Mouse (Mus musculus) kidney, embryonic 16.5 days (tissue): ENCODE results near the gene Ccng2. TPM values are rescaled to one million over a fixed set of nuclear protein-coding genes. Genes with fewer than 3 reads are reported as not detected.

Source experiments
- ATAC-seq: fragments of 200-750 bp; cut with Nextera tagmentation; 2 replicates; pipeline ENCODE4 v1.8.0; 2017; ENCODE audit warnings: moderate TSS enrichment; ENCODE audit not compliant: low FRiP score, low TSS enrichment
- H3K27ac ChIP-seq: fragments of 300-500 bp; sonication (generic); 2 replicates; pipeline ENCODE4 v1.5.1; 2014; ENCODE audit warnings: low read length
- H3K27me3 ChIP-seq: fragments of 300-500 bp; sonication (generic); 2 replicates; pipeline ENCODE4 v1.6.1; 2014; ENCODE audit warnings: low read length, control low read depth, mixed read lengths; ENCODE audit not compliant: insufficient read depth
- H3K36me3 ChIP-seq: fragments of 300-500 bp; sonication (generic); 2 replicates; pipeline ENCODE4 v1.6.1; 2014; ENCODE audit warnings: low read length, control low read depth, mixed read lengths; ENCODE audit not compliant: insufficient read depth
- H3K4me1 ChIP-seq: fragments of 300-500 bp; sonication (generic); 2 replicates; pipeline ENCODE4 v1.6.1; 2014; ENCODE audit warnings: low read length, control low read depth, mixed read lengths; ENCODE audit not compliant: insufficient read depth
- H3K4me2 ChIP-seq: fragments of 300-500 bp; sonication (generic); replicated peaks from 2 replicates; pipeline ENCODE4 v1.6.1; 2014; ENCODE audit warnings: low read depth, low read length
- H3K4me3 ChIP-seq: fragments of 300-500 bp; sonication (generic); 2 replicates; pipeline ENCODE4 v1.5.1; 2014; ENCODE audit warnings: mild to moderate bottlenecking, low read length
- H3K9ac ChIP-seq: fragments of 300-500 bp; sonication (generic); replicated peaks from 2 replicates; pipeline ENCODE4 v1.6.1; 2014; ENCODE audit warnings: low read length
- H3K9me3 ChIP-seq: fragments of 300-500 bp; sonication (generic); 2 replicates; pipeline ENCODE4 v1.6.1; 2016; ENCODE audit warnings: low read length, control low read depth
- WGBS: fragments of 180-500 bp; shearing (Covaris S2); extraction: QIAGEN DNeasy Blood & Tissue Kit; methylation state at CpG from one replicate; pipeline ENCODE4 v1.1.7; 2014; 5-methylcytosine and 5-hydroxymethylcytosine counted together
- polyA plus RNA-seq: library from polyadenylated mRNA; unstranded; fragments of >200 nt; fragmentation: Nextera tagmentation; extraction: Ambion mirVana; gene quantifications from 2 replicates; pipeline ENCODE4 v1.2.1, GENCODE M21; 2015

The Ccng2 gene
- polyA plus RNA-seq, 1 experiment from 2014 or later = 67.4 TPM

DNA sequence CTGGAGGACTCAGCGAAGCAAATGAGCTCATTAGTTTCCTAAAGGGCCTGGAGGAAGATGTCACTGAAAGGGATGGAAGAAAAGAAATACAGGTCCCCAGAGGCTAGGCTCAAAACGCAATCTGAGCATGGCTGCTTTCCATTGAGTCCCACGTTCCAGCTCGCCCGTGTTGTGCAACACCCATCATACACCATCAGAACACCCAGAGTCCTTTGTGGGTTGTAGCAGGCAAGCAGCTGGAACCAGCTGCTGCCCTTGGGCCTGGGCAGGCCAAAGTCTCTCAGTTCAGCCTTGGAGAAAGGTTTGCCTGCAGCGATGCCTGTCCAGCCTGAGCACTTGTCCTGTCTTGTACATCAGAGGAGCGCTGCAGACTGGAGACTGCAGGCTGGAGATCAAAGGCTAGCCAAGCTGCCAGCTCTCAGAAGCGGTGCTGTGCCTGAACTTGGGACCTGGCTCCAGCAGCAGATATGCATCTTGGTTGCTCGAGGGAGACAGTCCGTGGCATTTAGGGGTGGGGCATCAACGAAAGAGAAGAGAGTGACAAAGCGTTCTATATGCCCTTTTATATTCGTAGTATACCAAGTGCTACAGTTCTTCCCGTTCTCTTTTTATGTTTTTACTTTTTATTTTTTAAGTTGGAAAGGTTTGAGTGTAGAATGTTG lies 15.5 kb downstream of the Ccng2 start:
- no peak overlapping the region for H3K4me3 ChIP-seq
- no peak overlapping the region for H3K27ac ChIP-seq
- peak; percentile 61; the same call in 1 of the 2 replicates for ATAC-seq
- H3K9ac ChIP-seq = no peak overlapping the region
- H3K36me3 ChIP-seq = peaks cover 8% of the 10 kb centered on the region
- H3K4me1 ChIP-seq = no peaks in the 10 kb centered on the region
- H3K4me2 ChIP-seq = no peak overlapping the region
- no peaks in the 10 kb centered on the region for H3K9me3 ChIP-seq
- H3K27me3 ChIP-seq = no peaks in the 10 kb centered on the region
- WGBS = 64% methylated on average over 14 of the region's 14 CpGs

DNA sequence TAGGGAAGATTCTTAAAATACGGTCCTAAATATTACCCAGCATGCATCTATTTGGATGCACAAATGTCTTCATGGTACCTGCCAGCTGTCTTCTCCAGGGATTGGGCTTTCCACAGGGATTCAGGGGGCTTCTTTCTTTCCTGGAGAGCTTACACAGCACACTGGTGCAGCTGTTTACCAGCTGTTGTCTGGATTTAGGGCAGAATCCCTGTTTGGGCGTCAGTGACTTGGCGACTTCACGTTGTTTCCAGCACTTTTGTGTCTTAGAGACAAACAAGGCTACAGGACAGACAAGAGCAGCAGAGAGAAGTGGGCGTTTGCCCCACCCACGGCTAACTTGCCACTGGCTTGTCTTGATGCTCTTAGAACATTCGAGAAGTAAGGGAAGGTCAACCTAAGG lies 16.1 kb downstream of the Ccng2 start:
- Histone ChIP-seq H3K4me3 (no peak overlapping the region), H3K4me1 (no peaks in the 10 kb centered on the region), H3K36me3 (peaks cover 3% of the 10 kb centered on the region; the same call in 1 of the 2 replicates), H3K27me3 (no peaks in the 10 kb centered on the region), H3K4me2 (no peak overlapping the region), H3K27ac (no peak overlapping the region), H3K9me3 (no peaks in the 10 kb centered on the region), H3K9ac (no peak overlapping the region)
- no peak for ATAC-seq
- 75% methylated on average over 7 of the region's 7 CpGs for WGBS

DNA sequence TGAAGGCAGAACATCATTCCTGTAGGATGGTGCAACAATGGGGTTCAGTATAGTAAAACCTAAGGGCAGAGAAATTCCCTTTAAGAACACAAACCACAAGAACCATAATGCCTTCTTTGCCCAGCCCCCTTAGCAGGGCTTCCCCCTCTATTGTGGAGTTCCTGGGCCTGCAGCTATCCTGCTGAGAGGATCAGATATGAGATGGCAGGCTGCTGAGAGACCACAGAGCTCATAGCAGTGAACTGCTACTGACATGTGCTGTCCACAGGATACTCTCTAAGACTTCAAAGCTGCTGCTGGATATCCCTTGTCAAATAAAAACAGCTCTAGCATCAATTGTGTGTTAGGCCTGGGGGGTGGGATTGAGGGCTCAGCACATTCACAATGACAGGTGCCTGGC lies 21.5 kb downstream of the Ccng2 start:
- H3K36me3 ChIP-seq = no peaks in the 10 kb centered on the region
- no peak overlapping the region for H3K9ac ChIP-seq
- ATAC-seq = no peak
- peaks cover 9% of the 10 kb centered on the region for H3K9me3 ChIP-seq
- H3K4me2 ChIP-seq = no peak overlapping the region
- no peak overlapping the region for H3K27ac ChIP-seq
- H3K4me3 ChIP-seq = no peak overlapping the region
- H3K4me1 ChIP-seq = no peaks in the 10 kb centered on the region
- H3K27me3 ChIP-seq = no peaks in the 10 kb centered on the region

DNA sequence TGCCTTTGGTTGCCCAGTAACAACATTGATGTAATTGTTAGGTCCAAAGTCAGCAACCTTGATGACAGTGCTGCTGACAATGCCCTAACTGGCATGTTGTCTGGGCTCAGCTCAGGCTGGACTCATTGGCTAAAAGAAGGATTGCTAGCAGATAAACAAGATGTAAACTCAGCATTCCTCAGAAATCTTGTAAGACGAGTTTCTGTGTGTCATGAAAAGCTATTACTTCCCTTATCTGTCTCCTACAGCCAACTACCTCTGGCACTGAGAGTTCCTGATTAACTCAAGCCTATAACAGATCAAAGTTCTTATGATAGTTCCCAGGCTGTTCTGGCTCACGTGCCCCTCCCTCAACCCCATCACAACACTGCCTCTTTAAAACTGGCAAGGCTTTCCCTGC lies 23.2 kb downstream of the Ccng2 start:
- no peak overlapping the region for H3K4me2 ChIP-seq
- H3K27me3 ChIP-seq = no peaks in the 10 kb centered on the region
- ATAC-seq = no peak
- peaks cover 9% of the 10 kb centered on the region for H3K9me3 ChIP-seq
- no peak overlapping the region for H3K9ac ChIP-seq
- H3K4me3 ChIP-seq = no peak overlapping the region
- no peak overlapping the region for H3K27ac ChIP-seq
- no peaks in the 10 kb centered on the region for H3K36me3 ChIP-seq
- WGBS = 36% methylated on average over 2 of the region's 2 CpGs
- no peaks in the 10 kb centered on the region for H3K4me1 ChIP-seq

DNA sequence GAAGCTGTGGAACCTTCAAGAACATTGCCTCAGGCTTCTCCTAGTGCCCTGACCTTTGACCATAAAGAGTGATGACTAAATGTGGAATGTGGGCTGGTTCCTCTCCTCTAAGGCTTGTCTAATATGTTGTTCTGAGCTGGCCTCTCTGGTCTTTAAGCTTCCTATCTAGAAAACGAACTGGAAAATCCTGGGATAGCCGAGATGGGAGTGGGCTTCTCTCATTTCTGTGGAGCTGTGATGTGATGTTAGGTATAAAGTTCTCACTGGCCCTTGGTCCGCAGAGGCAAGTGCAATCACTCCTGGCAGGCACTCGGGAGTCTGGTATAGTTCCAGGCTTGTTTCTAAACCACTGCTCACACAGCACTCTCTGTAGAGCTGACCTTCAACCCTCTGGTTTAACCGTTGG lies 29.3 kb downstream of the Ccng2 start:
- Histone ChIP-seq H3K9me3 (peaks cover 11% of the 10 kb centered on the region), H3K27me3 (no peaks in the 10 kb centered on the region), H3K9ac (no peak overlapping the region), H3K4me2 (no peak overlapping the region), H3K4me1 (no peaks in the 10 kb centered on the region), H3K4me3 (no peak overlapping the region), H3K27ac (no peak overlapping the region), H3K36me3 (no peaks in the 10 kb centered on the region)
- no peak for ATAC-seq
- WGBS = 73% methylated on average over 5 of the region's 5 CpGs

DNA sequence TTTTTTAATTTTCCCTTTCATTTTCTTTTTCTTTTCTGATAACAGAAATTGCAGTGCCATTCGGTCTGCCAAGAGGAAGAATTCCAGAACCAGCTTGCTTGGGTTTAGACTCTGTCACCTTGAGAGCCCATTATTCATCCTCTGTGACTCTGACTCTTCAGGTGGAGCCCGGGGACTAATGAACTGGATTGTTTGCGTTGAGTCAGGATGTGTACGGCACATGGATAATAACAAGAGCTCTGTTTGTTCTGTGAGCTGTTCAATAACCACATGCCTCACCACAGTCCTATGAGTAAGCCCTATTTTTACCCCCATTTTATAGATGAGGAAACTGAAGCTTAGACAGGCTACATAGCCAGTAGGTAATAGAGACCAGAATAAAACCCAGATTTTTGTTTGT lies 29.7 kb downstream of the Ccng2 start:
- H3K27ac ChIP-seq = no peak overlapping the region
- no peak overlapping the region for H3K4me2 ChIP-seq
- no peak overlapping the region for H3K9ac ChIP-seq
- no peaks in the 10 kb centered on the region for H3K27me3 ChIP-seq
- peaks cover 15% of the 10 kb centered on the region for H3K9me3 ChIP-seq
- no peak for ATAC-seq
- no peaks in the 10 kb centered on the region for H3K36me3 ChIP-seq
- H3K4me1 ChIP-seq = no peaks in the 10 kb centered on the region
- WGBS = 72% methylated on average over 4 of the region's 4 CpGs
- H3K4me3 ChIP-seq = no peak overlapping the region

DNA sequence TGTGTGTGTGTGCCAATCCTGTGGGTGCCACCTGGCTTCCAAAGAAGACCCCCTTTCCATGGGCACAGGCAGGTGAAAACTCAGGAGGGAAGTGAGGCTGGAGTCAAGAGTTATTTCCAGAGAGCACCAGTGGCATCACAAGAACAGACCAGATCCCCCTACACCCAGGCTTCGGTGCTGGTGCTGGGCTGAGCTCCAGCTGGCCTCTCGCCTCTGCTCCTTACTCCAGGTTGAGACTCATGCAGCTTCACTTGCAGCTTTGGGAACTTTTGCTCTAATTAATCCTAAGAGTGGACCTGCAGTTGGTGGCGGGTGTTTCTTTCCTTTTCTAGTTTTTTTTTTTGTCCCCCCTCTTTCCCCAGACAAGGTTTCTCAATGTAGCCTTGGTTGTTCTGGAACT lies 30.3 kb downstream of the Ccng2 start:
- no peaks in the 10 kb centered on the region for H3K4me1 ChIP-seq

DNA sequence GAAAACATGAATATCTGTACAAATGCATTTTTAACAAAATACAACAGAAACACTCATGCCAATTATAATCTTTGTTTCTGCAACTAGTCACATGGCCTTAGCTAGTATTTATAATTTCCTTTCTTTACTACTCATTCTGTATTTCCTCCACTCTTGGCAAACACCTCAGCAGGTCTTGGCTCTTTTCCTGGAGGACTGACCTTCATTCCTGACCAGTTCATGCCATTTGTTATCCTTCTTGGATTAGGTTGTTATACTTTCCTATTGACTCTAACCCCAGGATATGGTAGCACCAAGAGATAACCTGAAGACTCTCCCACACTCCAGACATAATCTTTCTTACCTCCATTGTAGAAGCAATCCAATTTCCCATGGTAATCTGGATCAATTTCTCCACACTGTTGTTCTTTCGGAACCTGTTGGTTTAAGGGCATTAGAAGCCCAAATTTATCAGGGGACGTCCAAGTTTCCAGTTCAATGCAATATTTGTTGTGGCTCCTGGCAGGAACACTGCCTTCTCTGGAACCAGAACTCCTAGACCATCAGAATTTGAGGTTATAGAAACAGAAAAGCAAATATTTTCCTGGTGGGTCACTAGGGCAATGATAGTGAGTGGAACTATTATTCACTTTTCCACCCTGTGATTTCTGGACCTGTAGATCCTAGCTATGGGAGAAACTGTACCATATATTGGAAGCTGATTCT lies 38.2 kb downstream of the Ccng2 start:
- no peak overlapping the region for H3K27ac ChIP-seq
- H3K36me3 ChIP-seq = no peaks in the 10 kb centered on the region
- peaks cover 6% of the 10 kb centered on the region for H3K9me3 ChIP-seq
- no peak for ATAC-seq
- no peak overlapping the region for H3K9ac ChIP-seq
- WGBS = 82% methylated on average over 2 of the region's 2 CpGs
- H3K4me3 ChIP-seq = no peak overlapping the region
- H3K4me2 ChIP-seq = no peak overlapping the region
- H3K4me1 ChIP-seq = no peaks in the 10 kb centered on the region
- H3K27me3 ChIP-seq = no peaks in the 10 kb centered on the region

More for the DNA sequence above, 30.3 kb downstream of the Ccng2 start:
- no peak overlapping the region for H3K4me2 ChIP-seq
- peaks cover 15% of the 10 kb centered on the region for H3K9me3 ChIP-seq
- no peaks in the 10 kb centered on the region for H3K27me3 ChIP-seq
- no peak overlapping the region for H3K9ac ChIP-seq
- ATAC-seq = no peak
- WGBS = 90% methylated on average over 3 of the region's 3 CpGs
- no peaks in the 10 kb centered on the region for H3K36me3 ChIP-seq
- H3K27ac ChIP-seq = no peak overlapping the region
- H3K4me3 ChIP-seq = no peak overlapping the region

DNA sequence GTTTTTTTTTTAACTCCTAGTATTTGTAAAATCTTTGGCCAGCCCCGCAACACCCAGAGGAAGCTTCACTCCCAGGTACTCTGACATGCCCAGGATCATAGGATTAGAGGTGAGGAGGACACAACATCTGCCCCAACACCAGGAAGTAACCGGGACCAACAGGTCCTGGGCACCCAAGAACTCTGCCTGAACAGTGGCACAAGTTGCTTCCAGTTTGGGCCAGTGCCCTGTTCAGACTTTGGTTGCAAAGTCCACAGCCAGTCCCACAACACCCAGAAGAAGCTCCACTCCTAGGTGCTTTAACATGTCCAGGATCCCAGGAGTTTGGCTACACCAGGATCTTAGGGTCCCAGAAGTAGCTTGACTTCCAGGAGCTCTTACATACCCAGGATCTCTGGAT lies 41.9 kb downstream of the Ccng2 start:
- Histone ChIP-seq H3K4me2 (no peak overlapping the region), H3K9me3 (no peaks in the 10 kb centered on the region), H3K4me3 (no peak overlapping the region), H3K9ac (no peak overlapping the region), H3K36me3 (no peaks in the 10 kb centered on the region), H3K4me1 (no peaks in the 10 kb centered on the region), H3K27ac (no peak overlapping the region), H3K27me3 (no peaks in the 10 kb centered on the region)
- no peak for ATAC-seq
- 94% methylated on average over 2 of the region's 2 CpGs for WGBS

DNA sequence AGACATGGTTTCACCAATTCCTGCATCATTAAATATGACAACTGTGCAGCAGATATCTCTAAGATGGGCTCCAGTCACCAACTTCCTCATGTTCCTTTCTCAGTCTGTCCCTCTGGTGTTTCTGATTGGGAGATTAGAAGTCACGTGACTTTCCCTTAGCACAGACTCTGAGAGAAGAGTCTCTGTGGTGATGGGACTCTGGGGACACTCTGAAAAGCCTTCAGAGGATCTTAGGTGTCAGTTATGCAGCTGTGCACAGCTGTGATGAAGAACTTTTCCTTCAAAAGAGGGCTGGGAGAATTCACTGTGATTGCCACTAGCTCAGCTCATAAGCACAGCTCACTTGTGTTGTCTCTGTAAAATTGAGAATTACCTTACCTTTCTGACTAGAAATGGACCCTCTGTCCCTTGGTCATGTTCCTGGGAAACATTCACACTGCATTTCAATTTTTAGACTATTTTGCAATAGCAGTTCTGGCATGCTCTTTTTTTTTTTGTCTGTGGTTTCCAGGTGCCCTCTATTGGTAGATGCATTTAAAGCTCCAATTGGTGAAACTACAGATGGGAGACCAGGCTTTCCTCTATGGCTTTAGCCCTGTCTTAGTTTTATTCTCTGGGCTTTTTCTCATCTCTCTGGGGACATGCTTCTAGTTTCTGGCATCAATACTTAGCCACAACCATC lies 56.4 kb downstream of the Ccng2 start:
- H3K4me1 ChIP-seq = no peaks in the 10 kb centered on the region
- H3K4me2 ChIP-seq = no peak overlapping the region
- no peak overlapping the region for H3K9ac ChIP-seq
- no peak for ATAC-seq
- no peaks in the 10 kb centered on the region for H3K9me3 ChIP-seq
- no peak overlapping the region for H3K4me3 ChIP-seq
- WGBS = 58% methylated on average over 1 of the region's 1 CpGs
- H3K27ac ChIP-seq = no peak overlapping the region
- H3K27me3 ChIP-seq = no peaks in the 10 kb centered on the region
- H3K36me3 ChIP-seq = no peaks in the 10 kb centered on the region
